Mouse (Mus musculus) kidney, postnatal 10 days (tissue): ENCODE measurements around the gene Mcu.
A peak's percentile ranks its signal among the peaks of the same experiment; 100 is the strongest.

ENCODE experiments used
- DNase-seq: peaks from one replicate; pipeline ENCODE4 v3.0.0; 2021; ENCODE audit warnings: mixed read lengths

Mcu gene

GRCm38 (mm10) chr10:59527819-59528218, 88.7 kb downstream of the Mcu start:
- DNase-seq: no peak

DNA sequence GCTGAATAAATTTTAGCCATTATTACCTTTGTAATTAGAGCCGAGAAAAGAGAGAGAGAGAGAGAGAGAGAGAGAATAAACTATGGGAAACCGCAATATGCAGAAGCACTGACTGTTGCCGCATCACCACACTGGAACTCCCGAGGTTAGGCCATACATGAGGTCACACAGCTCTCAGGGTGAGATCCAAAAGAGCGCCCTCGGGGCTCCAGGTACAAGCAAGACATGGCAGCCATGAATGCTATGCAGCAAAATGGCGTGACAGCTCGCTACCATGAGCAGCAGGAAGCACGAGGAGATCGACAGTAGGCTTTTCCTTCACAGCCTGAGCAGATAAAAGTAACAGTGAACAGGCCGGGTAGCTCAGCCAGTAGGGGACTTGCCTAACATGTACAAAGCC, 89.2 kb downstream of the Mcu start:
- DNase-seq: no peak

DNA sequence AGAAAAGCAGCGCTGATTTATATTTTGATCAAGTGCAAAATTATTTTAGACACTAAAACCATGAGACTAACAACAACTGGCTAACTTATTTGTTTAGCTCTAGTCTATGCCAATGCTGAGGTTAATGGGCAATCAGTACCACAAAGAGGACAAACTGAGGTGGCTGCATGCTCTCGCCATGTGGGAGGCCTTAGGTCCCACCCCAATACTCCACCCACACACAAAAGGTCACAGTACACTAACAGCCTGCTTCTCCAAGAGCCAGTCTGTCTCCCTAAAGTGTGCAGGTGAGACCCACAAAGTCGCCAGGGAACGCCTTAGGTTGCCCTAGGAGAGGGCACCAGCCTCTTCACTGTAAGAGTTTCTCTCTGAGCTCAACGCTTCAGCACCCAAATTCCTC, 91.8 kb downstream of the Mcu start:
- no peak for DNase-seq

DNA sequence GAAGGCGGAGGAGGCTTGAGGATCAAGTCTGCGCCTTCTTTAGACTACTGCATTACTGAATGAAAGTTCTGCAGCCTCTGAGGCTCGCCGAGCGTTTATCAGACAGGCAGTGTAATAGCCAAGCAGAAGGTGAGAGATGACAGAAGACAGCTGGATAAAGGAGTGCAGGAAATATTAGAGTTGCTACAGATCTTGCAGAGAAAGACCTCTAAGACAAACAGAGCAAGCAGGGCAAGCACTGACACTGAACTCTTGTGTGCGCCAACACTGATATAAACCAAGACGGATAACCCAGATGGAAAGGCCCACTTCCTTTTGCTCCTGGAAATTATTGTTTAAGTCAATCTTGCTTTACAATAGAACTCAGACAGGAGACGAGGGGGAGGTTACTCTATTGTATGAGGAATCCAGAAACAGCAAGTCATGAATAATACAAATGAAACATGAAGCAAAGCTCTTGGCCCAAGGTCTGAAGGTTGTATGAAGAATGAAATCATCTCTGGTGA, 92.6 kb downstream of the Mcu start:
- DNase-seq: no peak

GRCm38 (mm10) chr10:59520701-59521100, 95.8 kb downstream of the Mcu start:
- peak; percentile 39 for DNase-seq

- DNase-seq: no peak
Observed at GRCm38 (mm10) chr10:59519411-59519810, 97.1 kb downstream of the Mcu start.

GRCm38 (mm10) chr10:59517201-59517600, 99.3 kb downstream of the Mcu start:
- no peak for DNase-seq

GRCm38 (mm10) chr10:59514739-59515464, 101.6 kb downstream of the Mcu start:
- DNase-seq: no peak

GRCm38 (mm10) chr10:59512173-59512572, 104.3 kb downstream of the Mcu start:
- DNase-seq: no peak

DNA sequence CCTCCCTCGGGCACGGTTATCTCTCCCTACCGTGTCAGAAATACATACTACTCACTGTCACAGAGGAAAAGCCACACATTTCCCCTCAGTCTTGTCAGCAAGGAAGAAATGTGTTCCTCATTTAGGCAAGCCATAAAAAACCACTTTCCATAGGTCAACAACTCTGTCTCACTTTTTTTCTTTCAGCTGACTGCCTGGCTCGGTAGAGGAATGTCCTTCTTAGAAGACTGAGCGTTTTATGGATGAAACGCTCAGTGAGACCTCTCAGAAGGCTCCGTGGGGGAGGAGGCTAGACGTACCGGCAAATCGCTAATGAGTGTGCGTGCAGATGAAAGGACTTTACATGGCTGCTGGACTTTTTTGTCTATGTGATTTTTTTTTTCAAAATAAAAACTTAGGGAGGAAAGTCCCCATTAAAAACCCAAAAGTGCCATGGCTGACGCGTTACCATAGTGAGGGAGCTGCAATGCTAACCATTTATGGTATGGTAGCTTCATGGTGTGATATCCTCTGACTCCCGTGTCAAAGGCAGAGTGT, 105.0 kb downstream of the Mcu start:
- DNase-seq: no peak

GRCm38 (mm10) chr10:59510713-59511426, 105.6 kb downstream of the Mcu start:
- DNase-seq: no peak

DNA sequence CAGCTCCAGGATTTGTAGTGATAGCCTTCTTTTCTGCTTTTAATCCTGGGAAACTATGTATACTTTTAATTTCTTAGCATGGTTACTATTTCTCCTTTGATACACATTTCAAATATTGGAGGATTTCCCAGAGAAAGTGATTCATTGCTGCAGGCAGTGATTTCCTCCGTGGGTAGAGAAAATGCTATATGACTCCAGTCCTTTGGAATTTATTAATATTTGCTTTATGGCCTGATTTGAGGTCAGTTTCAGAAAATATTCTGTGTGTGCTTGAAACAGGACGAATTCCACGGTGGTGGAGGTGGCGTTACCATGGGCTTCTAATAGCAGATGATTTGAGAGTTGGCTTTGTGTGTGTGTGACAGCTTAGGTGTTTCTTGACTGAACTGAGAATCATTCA, 107.3 kb downstream of the Mcu start:
- no peak for DNase-seq

DNA sequence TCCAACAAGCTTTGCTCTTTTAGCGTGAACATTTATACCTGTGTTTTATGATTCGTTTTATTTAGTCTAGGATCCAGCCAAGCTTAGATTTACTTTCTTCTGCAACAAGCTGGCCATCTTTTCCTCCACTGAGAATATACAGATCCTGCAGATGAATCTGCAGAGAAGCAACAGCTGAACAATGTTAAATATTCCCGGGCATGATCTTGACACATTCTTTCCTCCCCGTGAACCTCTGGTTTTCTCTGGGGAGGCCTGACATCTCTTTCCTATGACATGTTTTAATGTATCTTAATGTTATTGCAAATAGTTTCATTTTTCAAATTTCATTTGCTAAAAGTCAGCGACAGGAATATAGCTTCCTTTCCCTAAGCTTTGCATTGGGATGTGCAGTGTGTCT, 109.8 kb downstream of the Mcu start:
- no peak for DNase-seq

- peak; percentile 33 for DNase-seq
Observed at GRCm38 (mm10) chr10:59504291-59504690, 112.2 kb downstream of the Mcu start.

DNA sequence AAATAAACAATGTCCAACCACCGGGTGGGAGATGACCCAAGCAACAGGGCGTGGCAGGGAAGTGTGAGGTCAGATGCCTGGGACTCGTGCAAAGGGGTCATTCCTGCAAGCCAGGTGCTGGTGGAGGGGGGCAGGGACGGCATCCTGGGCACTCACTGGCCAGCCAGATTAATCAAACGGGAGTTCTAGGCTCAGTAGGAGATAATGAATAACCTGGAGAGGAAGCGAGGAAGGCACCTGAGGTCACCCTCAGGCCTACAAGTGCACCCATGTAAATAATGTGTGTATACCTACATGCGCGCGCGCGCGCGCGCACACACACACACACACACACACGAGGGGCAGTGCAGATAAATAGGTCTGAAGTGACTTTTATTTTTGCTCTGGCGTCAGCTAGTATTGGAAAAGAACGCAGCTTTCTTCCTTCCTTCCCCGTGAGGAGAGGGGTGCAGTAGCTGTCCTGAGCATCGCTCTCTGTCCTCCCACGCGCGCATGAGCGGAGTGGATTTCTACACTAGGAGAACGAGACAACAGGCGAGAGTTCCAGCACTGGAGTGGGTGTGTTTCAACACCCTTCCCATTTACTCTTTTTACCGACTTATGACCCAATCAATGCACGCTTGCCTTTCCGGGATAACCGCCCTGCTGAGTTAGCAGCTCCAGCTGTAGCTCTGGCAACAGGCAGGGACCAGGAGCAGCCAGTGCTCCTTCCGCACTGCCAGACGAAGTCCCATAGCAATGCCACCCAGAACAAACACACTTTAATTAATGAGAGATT, 112.9 kb downstream of the Mcu start:
- DNase-seq: peak; percentile 62

DNA sequence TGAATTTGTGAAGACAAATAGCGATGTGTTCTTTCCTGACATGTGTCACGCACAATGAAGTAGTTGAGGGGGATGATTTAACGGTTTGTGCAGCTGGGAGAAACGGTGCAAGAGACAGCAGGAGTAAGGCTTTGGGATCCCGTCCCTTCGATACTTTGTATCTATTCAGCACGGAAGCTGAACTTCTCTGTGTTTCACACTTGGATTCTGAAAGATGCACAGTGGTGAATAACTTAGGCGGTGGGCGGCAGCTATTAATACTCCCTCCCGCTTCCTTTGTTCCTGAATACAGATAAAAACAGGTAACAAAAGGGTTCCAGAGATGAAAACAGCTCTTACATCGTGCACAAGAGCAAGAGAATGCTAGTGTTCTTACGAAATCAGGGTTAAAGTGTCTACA, 114.1 kb downstream of the Mcu start:
- DNase-seq: no peak

- no peak for DNase-seq
Observed at GRCm38 (mm10) chr10:59501761-59502160, 114.7 kb downstream of the Mcu start.

- no peak for DNase-seq
Observed at GRCm38 (mm10) chr10:59500225-59500624, 116.3 kb downstream of the Mcu start.

DNA sequence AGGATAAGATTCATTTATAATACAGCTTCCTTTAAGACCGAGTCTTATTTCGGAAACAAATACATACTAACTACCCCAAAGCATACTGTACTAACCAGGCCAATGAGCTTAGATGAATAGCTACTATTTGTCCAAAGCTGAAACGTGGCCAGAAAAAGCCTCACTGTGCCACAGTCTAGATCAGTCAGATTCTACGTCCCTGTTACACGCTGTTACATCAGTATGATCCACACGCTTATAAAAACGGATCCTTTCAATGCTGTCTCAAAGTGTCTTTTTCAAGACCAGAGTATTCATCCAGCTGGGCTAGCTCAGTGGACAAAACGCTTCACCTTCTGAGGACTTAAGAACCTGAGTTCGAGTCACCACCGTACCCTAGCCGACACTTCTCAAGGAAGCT, 119.5 kb downstream of the Mcu start:
- no peak for DNase-seq

DNA sequence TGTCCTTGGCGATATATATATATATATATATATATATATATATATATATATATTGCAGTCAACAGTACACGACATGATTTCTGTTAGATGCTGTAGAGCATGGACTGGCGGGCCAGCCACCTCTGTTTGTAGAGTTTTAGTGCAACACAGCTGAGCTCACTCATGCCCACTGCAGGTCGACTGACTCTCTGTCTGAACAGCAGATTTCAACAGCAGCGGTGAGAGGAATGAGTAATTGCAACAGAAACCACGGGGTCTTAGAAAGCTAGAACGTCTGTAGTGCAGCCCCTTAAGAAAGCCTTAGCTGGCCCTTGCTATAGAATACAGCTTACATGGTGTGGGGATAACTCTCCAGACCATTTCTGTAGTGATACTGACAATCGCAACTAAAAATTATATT, 121.6 kb downstream of the Mcu start:
- no peak for DNase-seq

DNA sequence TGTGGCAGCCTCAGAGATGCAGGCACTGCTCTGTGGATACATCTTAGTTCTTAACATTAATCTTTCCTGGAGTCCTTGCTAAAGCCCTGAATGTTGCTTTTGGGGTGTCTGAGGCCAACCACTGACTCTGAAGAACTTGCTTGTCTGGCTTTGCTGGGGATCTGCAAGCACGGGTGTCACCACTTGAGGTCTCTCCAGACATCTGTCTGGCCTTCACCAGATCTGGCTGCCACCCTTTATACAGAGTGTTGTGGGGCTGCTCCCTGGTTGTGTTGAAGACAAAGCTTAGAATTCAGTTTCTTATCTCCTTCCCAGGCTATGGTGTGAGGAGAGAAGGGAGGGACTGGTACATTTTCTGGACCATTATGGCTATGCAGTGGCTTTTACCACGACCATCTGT, 122.4 kb downstream of the Mcu start:
- peak; percentile 55 for DNase-seq

- peak; percentile 36 for DNase-seq
Observed at GRCm38 (mm10) chr10:59490920-59491319, 125.6 kb downstream of the Mcu start.

DNA sequence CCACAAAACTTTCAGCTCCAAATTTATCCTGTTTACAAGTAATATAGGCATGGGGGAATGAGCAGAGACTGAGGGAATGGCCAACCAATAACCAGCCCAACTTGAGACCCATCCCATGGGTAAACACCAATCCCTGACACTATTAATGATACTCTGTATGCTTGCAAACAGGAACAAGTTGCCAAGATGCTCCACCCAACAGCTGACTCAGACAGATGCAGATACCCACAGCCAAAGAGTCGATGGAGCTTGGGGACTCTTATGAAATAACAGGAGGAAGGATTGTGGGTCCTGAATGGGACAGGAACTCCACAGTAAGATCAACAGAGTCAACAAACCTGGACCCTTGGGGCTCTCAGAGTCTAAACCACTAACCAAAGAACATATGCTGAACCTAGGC, 127.1 kb downstream of the Mcu start:
- DNase-seq: no peak
